Mouse (Mus musculus) gastrocnemius, postnatal 4 days (tissue): Measurements from ENCODE around the gene Gm867. TPM values are rescaled to one million over a fixed set of nuclear protein-coding genes. Genes with fewer than 3 reads are reported as not detected.

Experiments used
- DNase-seq, 2 experiments: peaks; one replicate each; pipeline ENCODE4 v3.0.0; 2021 to 2022; ENCODE audit warnings: low spot score in 2 of 2, mixed read lengths in 2 of 2
- total RNA-seq, 2 experiments: library from RNA; stranded (reverse); gene quantifications; 2 replicates each; pipeline ENCODE4 v1.2.3; 2021

Gm867 gene
- total RNA-seq, 2 experiments from 2014 or later, result not detected

DNA sequence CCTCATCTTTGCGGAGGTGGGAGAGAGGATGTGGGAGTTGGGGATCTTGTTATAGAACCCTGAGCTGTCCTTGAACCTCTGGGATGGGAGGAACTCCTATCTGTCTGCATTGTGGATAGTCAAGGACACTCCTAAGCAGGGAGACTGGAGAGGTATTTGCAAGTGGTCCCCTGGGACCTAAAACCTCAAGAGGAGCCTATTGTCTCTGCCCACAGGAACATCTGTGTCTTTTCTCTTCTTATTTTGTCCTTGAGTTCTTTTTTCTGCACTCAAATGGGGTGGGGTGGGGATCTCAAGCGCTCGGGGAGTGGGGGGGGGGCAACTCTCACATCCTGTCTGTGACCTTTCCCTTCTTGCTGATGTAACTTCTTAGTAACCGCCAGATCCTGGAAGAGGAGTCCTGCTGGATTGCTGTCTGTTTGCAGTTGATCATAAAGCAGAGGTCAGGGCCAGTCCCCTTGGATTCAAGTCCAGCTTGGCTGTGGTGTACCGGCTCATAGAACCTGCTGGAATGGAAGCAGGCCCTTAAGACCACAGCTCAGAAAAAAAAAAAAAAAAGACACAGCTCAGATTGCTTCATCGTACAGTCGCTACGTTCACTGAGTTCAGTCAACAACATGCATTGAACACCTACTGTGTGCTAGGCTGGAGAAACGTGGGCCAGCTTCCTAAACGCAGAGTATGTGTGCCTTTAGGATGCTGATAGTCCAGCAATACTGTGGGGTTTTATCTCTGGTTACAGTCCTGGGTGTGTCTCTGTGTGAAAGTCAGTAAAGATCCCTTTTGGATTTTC lies 2.4 kb downstream of the Gm867 start:
- DNase-seq, result no peak

DNA sequence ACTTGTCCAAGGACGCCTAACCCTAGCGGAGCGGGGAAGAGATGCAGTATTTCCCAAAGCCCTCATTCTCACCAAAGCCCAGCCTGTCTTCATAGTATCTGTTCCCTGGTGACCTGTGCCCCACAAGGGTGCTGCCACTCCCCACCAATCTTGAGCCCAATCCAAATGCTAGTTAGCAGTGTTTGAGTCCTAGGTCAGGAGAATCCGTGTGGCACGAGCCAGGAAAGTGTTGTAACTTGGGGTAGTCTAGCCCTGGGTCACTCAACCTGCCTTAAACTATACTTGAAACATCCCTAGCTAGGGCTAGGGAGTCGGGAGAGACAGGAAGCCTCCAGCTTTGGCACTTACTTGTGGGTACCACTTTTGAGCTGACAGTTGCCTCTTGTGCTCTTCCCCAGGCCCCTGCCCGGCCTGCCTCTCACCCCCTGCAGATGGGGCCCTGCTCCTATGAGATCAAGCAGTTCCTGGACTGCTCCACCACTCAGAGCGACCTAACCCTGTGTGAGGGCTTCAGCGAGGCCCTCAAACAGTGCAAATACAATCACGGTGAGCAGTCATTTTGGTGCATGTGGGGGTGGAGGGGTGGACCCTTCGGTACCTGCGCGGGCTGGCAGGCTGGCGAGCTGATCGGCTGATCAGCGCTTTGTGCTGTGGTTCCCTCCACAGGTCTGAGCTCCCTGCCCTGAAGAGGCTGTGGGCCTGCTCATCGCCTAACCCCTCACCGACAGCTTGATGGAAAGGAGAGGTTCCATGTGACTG lies 3.4 kb downstream of the Gm867 start:
- DNase-seq, result no peak

DNA sequence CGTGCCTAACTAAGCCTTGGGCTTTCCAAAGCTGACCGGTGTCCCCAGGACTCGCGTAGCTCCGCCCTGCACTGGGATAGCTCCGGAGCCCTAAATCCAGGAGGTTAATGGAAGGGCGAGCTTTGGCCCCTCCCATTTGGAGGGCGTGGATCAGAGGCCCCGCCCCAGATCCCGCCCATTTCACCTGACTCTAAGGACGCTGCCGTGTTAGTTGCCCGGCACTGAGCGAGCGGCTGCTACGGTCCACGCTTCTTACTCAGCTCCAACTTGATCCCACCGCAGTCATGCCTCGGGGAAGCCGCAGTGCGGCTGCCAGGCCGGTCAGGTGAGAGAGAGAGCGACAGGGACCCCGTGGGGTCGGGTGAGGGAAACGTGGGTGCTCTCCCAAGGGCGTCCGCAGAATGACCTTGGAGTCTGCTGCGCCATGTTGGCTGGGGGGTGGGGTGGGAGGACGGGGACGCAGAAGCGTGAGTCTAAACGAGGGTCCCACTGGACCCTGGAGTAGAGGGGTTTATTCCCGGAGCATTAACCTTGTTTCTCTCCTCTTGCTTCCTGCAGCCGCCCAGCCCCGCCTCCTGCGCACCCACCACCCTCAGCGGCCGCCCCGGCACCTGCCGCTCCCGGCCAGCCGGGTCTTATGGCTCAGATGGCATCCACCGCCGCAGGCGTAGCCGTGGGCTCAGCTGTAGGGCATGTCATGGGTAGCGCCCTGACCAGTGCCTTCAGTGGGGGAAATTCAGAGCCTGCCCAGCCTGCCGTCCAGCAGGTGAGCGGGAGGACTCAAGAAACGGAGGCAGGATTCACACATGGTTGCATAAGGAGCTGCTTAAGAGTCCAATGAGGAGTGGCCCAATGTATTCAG lies 4.6 kb downstream of the Gm867 start, which contains the start of gene Mmp11:
TSS of gene Mmp11 (minus strand) at position 817 of the 862 bp plus-strand sequence.
- peak in 1 of 2 experiments; percentile 40 for DNase-seq

DNA sequence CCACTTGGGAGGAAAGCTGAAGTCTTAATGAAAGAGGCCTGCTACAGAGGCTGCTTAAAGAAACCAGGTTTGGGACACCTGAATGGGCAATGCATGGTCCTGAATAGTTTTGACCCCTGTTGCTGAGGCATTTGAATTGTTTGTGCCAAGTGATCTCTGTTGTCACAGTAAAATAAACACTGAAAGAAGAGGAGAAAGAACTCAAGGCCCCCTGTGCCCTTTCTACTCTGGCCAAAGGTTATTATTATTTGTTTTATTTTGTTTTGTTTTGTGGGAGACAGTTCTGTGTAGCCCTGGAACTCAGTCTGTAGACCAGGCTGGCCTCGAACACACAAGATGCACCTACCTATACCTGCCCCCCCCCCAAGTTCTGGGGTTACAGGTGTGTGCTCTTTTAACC lies 5.5 kb downstream of the Gm867 start:
- no peak for DNase-seq

DNA sequence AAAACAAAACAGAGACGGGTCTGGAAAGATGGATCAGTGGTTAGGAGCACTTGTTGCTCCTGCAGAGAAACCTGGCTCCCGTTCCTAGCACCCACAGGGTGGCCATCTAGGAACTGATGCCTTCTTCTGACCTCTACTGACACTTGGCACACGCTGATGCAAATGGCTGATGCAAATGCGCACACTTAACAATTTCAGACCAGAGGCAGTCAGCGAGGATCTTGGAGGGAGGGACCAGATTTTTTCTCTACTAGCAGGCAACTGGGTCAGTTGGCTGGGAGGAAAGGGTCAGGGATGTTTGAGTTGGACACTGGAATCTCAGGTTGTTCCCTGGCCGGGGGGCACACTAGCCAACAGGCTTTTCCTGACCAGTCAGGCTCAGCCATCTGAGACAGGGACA lies 7.6 kb downstream of the Gm867 start, which contains the start of gene Chchd10:
TSS of gene Chchd10 (plus strand) at position 240 of the 400 bp plus-strand sequence.
- no peak for DNase-seq

DNA sequence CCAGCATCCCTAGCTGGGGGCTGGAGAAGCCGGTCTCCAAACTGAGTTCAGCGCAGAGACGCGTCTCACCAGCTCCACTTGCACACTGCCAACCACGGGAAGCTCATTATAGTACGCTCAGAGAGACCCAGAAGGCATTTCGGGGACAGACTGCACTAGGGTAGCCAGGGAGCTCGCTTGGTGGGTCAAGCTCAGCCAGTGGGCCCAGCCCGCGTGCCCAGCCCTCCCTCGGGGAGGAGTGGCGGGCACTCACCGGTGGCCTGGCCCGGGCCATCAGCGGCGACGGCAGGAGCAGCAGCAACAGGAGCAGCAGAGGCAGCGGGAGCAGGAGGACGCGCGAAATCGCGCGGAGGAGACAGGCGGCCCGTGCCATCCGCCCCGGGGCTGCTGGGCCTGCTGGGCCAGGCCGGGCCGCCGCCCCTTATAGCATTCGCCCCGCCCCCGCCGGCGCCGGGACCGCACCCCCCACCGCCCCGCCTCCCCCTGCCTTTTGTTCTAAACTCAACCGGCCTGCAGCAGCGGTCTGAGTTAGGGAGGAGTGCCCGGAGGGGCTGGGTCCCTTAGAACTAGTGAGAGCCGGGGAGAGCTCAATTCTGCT lies 8.3 kb downstream of the Gm867 start:
- DNase-seq, result peak; percentile 38 to 54

DNA sequence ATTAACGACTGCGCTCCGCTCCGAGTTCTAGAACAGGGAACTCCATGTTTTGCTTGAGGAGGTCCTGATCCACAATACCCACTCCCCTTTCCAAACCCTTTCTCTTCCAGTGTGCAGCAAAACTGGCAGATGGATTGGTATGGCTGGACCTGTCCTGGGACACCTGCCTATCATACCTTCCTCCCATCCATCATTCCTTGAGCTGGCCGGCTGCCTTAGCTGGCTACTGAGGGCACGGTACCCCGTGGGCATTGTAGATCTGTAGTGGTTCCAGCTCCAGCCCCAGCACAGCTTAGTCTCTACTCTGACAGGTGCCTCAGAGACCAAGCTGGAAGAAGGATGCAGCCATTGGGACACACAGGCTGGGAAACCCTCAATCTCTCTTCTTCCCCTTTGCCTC lies 9.2 kb downstream of the Gm867 start:
- no peak for DNase-seq

DNA sequence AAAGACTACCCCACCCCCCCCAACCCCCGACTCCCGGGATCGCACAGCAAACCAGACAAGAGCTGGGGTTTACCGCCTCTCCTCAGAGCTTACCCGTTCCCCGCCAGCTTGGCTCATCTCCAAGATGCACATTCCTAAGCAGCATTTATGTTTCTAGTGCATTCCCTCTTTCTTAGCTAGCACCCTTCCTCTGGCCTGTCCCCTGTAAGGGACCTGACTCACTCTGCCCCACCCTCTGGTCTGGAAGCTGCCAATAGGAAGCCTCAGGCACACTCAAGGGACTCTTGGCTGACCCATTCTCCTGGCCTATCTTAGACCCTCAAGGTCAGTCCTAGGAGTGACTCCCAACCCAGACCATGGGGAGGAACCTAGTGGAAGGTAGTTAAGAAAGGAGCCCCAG lies 10.2 kb downstream of the Gm867 start:
- no peak for DNase-seq

DNA sequence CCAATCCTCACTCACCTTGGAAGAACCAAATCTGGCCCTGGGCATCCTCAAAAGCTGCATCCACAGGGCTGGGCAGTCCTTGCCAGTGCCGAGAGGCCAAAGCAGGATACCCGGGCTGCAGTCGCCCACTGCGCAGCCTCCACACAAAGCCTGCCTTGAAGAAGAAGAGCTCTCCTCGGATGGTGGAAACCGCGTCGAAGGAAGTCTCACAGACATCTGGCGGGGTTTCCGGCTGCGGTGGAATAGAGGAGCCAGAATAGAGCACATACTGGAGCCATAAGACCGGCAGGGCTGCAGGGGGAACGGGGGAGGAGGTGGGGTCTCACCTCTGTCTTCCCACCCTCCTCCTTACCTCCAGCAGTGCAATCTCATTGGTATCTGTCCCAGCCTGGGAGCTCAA lies 14.1 kb downstream of the Gm867 start:
- DNase-seq, result no peak

DNA sequence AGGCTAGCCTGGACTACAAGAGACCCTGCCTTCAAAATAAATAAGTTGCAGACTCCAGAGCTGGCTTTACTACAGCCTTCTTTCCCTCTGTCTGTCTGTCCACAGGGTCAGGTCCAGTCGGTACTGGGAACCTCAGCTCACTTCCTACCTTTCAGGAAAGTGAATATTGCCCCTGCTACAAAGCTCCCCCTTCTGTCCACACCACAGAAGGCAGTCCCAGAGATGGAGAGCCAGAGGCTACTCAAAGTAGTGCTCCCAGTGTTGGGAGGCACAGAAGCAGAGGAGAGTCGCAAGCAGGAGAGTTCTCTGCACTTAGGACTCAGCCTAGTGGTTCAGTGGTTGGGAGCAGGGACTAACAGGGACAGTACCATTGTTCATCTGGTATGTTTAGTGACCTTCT lies 16.1 kb downstream of the Gm867 start:
- DNase-seq, result no peak

DNA sequence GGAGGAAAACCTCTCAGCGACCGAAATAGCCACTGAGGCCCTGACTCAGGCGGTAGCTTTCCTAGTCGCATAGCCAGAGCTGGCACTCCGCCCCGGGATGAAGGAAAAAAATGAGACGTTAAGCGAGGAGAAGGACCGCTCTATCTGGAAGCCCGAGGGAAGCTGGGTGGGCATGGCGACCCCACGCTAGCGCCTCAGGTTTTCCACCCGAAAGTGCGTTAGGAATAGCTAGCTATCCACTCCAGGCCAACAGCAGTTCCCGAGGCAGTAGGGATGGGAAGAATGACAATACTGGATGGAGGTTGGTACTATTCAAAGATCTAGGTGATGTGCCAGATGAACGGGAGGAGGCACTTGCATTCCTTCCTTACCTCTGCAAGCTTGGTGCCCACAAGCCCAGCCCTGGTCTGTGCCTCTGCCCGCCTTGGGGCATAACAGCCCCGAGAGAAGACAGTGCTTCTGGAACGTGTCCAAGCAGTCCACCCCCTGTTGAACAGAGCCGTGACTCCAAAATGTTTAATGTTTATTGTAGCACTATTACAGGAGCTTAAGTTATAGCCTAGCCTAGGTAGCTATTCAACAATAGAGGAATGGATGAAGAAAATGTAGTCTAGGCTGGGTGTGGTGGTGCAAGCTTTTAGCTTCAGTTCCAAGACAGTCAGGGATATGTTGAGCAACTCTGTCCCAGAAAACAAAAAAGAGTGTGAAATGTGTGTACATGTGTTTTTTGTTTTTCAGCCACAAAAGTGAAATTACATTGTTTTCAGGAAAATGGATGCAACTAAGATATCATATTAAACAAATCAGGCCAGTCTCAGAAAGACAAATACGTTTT lies 18.5 kb downstream of the Gm867 start:
- no peak for DNase-seq

DNA sequence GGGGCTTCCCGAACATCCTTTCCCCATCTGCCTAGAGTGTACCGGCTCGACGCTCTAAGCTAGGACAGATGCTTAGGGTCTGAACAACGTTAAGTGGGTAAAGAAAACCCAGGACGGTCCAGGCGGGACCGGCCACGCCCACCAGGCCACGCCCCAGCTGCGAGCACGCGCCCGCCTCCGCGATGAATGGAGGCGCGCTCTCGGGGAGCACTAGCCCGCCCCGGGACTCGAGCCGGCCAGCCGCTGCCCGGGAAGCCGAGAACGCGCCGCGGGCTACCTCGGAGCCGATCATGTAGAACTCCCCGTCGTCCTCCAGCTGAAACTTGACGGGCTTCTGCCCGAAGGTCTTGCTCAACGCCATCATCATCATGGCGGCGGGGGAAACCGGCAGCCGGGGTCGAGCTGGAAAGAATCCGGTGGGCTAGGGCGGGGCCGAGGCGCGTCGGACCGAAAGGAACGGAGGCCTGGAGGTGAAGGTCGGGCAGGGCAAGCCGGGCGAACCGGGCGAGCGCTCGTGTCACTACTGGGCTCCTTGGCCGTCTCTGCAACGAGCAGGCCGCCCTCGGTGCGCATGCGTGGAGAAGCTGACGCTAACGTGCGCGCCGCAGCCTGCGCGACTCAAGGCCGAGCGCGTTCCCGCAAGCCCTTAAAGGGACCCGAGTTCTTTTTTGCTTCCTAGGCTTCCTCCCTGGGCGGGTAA lies 19.3 kb downstream of the Gm867 start, which contains the start of gene Smarcb1:
TSS of gene Smarcb1 (minus strand) at position 592 of the 700 bp plus-strand sequence.
- peak; percentile 89 to 96 for DNase-seq

DNA sequence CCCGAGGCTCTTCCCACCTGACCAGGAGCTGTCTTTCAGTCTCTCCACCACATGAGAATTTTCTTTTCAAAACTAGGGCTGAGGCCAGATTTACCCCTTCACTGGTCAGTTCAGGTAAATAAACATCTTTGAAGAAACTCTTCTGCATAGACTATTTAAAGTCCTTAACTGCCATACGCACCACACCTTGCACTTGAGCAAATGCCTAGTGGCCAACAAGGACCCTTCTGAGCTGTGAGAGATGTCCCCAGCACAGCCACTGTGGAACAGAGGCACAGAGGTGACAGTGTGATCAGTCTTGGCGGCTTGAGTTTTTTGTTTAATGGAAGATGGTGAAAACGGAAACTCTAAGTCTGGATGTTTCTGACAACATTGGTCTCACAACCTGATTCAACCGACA lies 21.4 kb downstream of the Gm867 start:
- no peak for DNase-seq

DNA sequence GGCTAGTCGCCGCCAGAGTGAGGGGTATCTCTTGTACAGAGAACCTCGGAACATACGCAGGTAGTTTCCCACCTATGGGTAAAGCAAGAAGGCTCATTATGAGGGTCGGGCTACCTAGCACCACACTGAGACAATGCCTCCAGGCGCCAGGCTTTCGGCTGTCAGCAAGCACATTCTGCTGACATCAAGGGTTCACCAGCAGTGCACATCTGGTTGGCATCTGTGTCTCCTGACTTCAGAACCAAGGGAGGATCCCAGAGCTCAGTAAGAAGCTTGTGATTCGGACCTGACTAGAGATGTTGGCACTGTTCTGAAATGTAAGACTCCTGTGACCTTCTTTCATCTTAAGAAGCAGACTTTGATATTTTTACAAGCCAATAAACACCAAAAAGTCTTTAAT lies 23.6 kb downstream of the Gm867 start:
- DNase-seq, result no peak

DNA sequence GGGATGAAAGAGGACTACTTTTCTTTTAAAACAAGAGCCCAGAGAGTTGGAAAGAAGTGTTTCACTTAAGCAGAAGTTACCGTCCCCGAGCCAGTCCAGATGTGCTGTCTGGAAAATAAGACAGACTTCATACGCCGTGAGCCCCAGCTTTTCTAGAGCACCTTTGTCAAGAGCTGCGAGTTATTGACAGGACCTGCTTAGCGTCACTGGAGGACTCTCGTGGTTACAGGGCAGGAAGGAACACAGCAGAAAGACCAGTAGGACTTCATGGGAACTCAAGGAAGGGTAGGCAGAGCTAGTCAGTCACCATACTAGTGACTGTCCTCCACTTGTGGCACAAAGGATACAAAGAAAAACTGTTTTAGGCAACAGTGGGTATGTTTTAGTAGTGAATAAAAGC lies 24.9 kb downstream of the Gm867 start:
- DNase-seq, result no peak

DNA sequence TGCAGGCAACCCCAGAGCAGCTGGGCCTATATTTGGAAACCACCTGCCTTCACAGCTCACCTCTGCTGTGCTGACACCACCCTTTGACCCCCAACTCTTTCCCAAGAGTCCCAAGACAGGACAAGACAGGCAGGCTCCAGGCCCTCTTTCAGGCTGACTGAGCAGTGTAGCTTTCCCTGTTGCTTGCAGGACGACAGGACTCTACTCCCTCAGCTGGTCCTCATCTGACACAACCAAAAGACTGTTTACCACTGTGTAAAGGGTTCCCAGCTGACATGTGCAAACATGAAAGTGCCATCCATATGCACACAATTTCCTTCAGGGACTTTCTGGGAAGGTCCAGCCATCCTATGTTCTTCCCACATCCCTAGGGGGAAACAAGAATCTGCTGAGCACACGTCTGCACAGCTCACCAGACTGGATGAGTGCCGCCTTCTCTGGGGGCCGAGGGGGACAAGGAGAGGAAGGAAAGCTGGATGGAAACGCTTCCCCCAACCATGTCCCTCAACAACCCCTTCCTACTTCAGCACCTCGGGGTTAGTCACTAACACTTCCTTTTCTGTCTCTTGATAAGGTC lies 27.4 kb downstream of the Gm867 start:
- DNase-seq, result no peak

DNA sequence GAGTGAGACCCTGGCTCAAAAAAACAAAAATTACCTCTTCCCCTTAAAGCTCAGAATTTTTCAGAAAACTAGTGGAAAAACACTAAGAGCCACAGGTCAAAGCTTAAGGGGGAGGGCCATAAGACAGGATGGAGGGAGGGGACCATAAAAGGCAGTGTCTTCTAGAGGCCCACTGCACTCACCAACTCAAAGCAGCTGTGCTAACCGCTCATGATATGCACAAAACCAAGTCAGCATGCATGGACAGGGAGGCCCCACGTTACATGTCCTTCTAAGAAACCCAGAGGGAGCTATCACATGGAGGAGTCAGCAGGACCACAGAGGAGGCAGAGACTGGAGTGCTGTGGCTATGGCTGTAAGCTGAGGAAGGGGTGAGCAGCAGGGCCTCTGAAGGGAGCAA lies 29.8 kb downstream of the Gm867 start:
- DNase-seq, result no peak

DNA sequence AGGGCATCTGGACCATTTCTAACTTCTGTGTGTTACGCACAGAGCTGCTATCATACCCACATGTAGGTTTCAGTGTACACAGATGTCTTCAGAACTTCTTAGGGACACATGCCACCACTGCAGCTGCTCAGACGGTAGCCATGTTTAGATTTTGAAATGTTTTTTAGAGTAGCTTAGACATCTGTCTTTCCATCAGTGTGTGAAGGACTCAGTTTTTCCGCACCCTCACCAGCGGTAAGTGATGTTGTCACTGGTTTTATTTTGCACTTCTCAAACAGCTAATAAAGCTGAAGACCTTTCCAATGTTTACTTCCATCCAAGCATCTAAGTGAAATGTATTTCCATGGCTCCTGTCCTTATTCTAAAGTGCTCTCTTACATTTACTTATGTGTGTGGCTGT lies 33.6 kb downstream of the Gm867 start:
- DNase-seq, result no peak

DNA sequence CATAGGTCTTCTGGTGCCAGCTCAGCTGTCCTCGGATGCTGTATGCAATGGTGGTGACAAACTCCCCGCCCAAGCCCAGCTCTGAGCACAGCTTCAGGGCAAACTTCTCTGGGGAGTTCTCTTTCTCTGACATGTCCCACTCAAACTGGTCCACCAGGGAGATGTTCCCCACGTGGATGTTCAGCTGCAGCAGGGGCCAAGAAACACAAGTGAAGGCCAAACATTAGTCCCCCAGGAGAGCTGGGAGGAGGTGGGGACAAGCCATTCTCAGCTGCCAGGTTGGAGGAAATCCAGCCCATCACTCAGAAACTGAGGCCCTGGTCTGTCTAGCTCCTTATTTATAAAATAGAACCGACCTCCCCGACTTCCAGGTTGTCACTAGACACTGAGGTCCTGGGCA lies 36.1 kb downstream of the Gm867 start:
- no peak for DNase-seq
